Mouse (Mus musculus): Measurements from ENCODE around the gene Nfkb2. TPM values are rescaled to one million over a fixed set of nuclear protein-coding genes. Genes with fewer than 3 reads are reported as not detected.
A peak's percentile ranks its signal among the peaks of the same experiment; 100 is the strongest.

Nfkb2 gene
- polyA plus RNA-seq, 1 experiment from 2014 or later = 4.2 TPM

GRCm38 (mm10) chr19:46318031-46318471, 13.9 kb downstream of the Nfkb2 start:
- peak overlapping the region; percentile 34 for H3K4me3 ChIP-seq (ENCODE audit: low read depth, low read length)
- no peak overlapping the region for H3K27ac ChIP-seq (ENCODE audit: low read depth, low read length)
- H3K4me2 ChIP-seq (ENCODE audit: low read depth, low read length, severe bottlenecking) = peak overlapping the region; percentile 48; the same call in 1 of the 2 replicates
- H3K9me3 ChIP-seq (ENCODE audit: control insufficient read depth, low read length) = no peaks in the 10 kb centered on the region
- no peak overlapping the region for H3K9ac ChIP-seq (ENCODE audit: low read length)
- peaks cover 76% of the 10 kb centered on the region for H3K27me3 ChIP-seq (ENCODE audit: control insufficient read depth, insufficient read depth, low read length)
- H3K4me1 ChIP-seq (replicated peaks; ENCODE audit: control insufficient read depth, insufficient read depth, low read length) = peaks cover 27% of the 10 kb centered on the region
- no peaks in the 10 kb centered on the region for H3K36me3 ChIP-seq (ENCODE audit: control insufficient read depth, insufficient read depth, low read length)
- DNase-seq (ENCODE audit: low spot score) = peak; percentile 50
- no peak for ATAC-seq (replicated peaks; ENCODE audit: low FRiP score)
- 2% methylated on average over 37 of the region's 42 CpGs for WGBS

GRCm38 (mm10) chr19:46318586-46319378, 14.7 kb downstream of the Nfkb2 start:
- Histone ChIP-seq H3K4me2 (ENCODE audit: low read depth, low read length, severe bottlenecking) (0 out of 2 replicates have a peak overlapping the region, but pooled peaks have one; percentile 18), H3K27ac (ENCODE audit: low read depth, low read length) (no peak overlapping the region)

GRCm38 (mm10) chr19:46320076-46320785, 16.1 kb downstream of the Nfkb2 start:
- no peaks in the 10 kb centered on the region for H3K9me3 ChIP-seq (ENCODE audit: control insufficient read depth, low read length)
- peaks cover 64% of the 10 kb centered on the region for H3K27me3 ChIP-seq (ENCODE audit: control insufficient read depth, insufficient read depth, low read length)
- H3K9ac ChIP-seq (ENCODE audit: low read length) = no peak overlapping the region
- H3K4me2 ChIP-seq (ENCODE audit: low read depth, low read length, severe bottlenecking) = no peak overlapping the region
- no peaks in the 10 kb centered on the region for H3K36me3 ChIP-seq (ENCODE audit: control insufficient read depth, insufficient read depth, low read length)
- 81% methylated on average over 8 of the region's 8 CpGs for WGBS
- ATAC-seq (replicated peaks; ENCODE audit: low FRiP score) (no peak), DNase-seq (ENCODE audit: low spot score) (peak; percentile 48)
- H3K27ac ChIP-seq (ENCODE audit: low read depth, low read length) = no peak overlapping the region
- H3K4me3 ChIP-seq (ENCODE audit: low read depth, low read length) = no peak overlapping the region
- H3K4me1 ChIP-seq (replicated peaks; ENCODE audit: control insufficient read depth, insufficient read depth, low read length) = peaks cover 27% of the 10 kb centered on the region

More at GRCm38 (mm10) chr19:46318586-46319378, 14.7 kb downstream of the Nfkb2 start:
- Histone ChIP-seq H3K9me3 (ENCODE audit: control insufficient read depth, low read length) (no peaks in the 10 kb centered on the region), H3K4me3 (ENCODE audit: low read depth, low read length) (no peak overlapping the region), H3K9ac (ENCODE audit: low read length) (no peak overlapping the region), H3K27me3 (ENCODE audit: control insufficient read depth, insufficient read depth, low read length) (peaks cover 71% of the 10 kb centered on the region), H3K4me1 (replicated peaks; ENCODE audit: control insufficient read depth, insufficient read depth, low read length) (peaks cover 27% of the 10 kb centered on the region), H3K36me3 (ENCODE audit: control insufficient read depth, insufficient read depth, low read length) (no peaks in the 10 kb centered on the region)
- WGBS = 10% methylated on average over 16 of the region's 16 CpGs
- DNase-seq (ENCODE audit: low spot score) = peak; percentile 74
- ATAC-seq (replicated peaks; ENCODE audit: low FRiP score) = no peak

- WGBS = 24% methylated on average over 6 of the region's 6 CpGs
- Histone ChIP-seq H3K4me2 (ENCODE audit: low read depth, low read length, severe bottlenecking) (peak overlapping the region; percentile 36), H3K27me3 (ENCODE audit: control insufficient read depth, insufficient read depth, low read length) (peaks cover 57% of the 10 kb centered on the region), H3K27ac (ENCODE audit: low read depth, low read length) (0 out of 2 replicates have a peak overlapping the region, but pooled peaks have one; percentile 62), H3K9ac (ENCODE audit: low read length) (no peak overlapping the region; the same call in 1 of the 2 replicates), H3K9me3 (ENCODE audit: control insufficient read depth, low read length) (no peaks in the 10 kb centered on the region), H3K4me1 (replicated peaks; ENCODE audit: control insufficient read depth, insufficient read depth, low read length) (peaks cover 30% of the 10 kb centered on the region), H3K36me3 (ENCODE audit: control insufficient read depth, insufficient read depth, low read length) (no peaks in the 10 kb centered on the region), H3K4me3 (ENCODE audit: low read depth, low read length) (no peak overlapping the region)
- peak; percentile 81 for ATAC-seq (replicated peaks; ENCODE audit: low FRiP score)
- peak; percentile 78 for DNase-seq (ENCODE audit: low spot score)
Measured at GRCm38 (mm10) chr19:46321101-46321943, 17.2 kb downstream of the Nfkb2 start.

GRCm38 (mm10) chr19:46322144-46322995, 18.2 kb downstream of the Nfkb2 start:
- peak overlapping the region; percentile 36 for H3K4me2 ChIP-seq (ENCODE audit: low read depth, low read length, severe bottlenecking)
- H3K4me3 ChIP-seq (ENCODE audit: low read depth, low read length) = no peak overlapping the region
- H3K36me3 ChIP-seq (ENCODE audit: control insufficient read depth, insufficient read depth, low read length) = no peaks in the 10 kb centered on the region
- peak overlapping the region; percentile 62; the same call in 1 of the 2 replicates for H3K27ac ChIP-seq (ENCODE audit: low read depth, low read length)
- DNase-seq (ENCODE audit: low spot score) (no peak), ATAC-seq (replicated peaks; ENCODE audit: low FRiP score) (no peak)
- H3K27me3 ChIP-seq (ENCODE audit: control insufficient read depth, insufficient read depth, low read length) = peaks cover 49% of the 10 kb centered on the region
- peaks cover 35% of the 10 kb centered on the region for H3K4me1 ChIP-seq (replicated peaks; ENCODE audit: control insufficient read depth, insufficient read depth, low read length)
- H3K9ac ChIP-seq (ENCODE audit: low read length) = peak overlapping the region; percentile 32
- no peaks in the 10 kb centered on the region for H3K9me3 ChIP-seq (ENCODE audit: control insufficient read depth, low read length)
- WGBS = 54% methylated on average over 11 of the region's 11 CpGs

- no peaks in the 10 kb centered on the region for H3K9me3 ChIP-seq (ENCODE audit: control insufficient read depth, low read length)
- peak overlapping the region; percentile 32 for H3K9ac ChIP-seq (ENCODE audit: low read length)
- DNase-seq (ENCODE audit: low spot score) (no peak), ATAC-seq (replicated peaks; ENCODE audit: low FRiP score) (no peak)
- no peak overlapping the region for H3K27ac ChIP-seq (ENCODE audit: low read depth, low read length)
- peaks cover 42% of the 10 kb centered on the region for H3K27me3 ChIP-seq (ENCODE audit: control insufficient read depth, insufficient read depth, low read length)
- 83% methylated on average over 13 of the region's 13 CpGs for WGBS
- H3K36me3 ChIP-seq (ENCODE audit: control insufficient read depth, insufficient read depth, low read length) = no peaks in the 10 kb centered on the region
- peaks cover 28% of the 10 kb centered on the region for H3K4me1 ChIP-seq (replicated peaks; ENCODE audit: control insufficient read depth, insufficient read depth, low read length)
- H3K4me2 ChIP-seq (ENCODE audit: low read depth, low read length, severe bottlenecking) = no peak overlapping the region
- no peak overlapping the region for H3K4me3 ChIP-seq (ENCODE audit: low read depth, low read length)
Measured at GRCm38 (mm10) chr19:46322996-46323572, 19.0 kb downstream of the Nfkb2 start.

- Histone ChIP-seq H3K27me3 (ENCODE audit: control insufficient read depth, insufficient read depth, low read length) (peaks cover 36% of the 10 kb centered on the region), H3K4me2 (ENCODE audit: low read depth, low read length, severe bottlenecking) (no peak overlapping the region), H3K4me1 (replicated peaks; ENCODE audit: control insufficient read depth, insufficient read depth, low read length) (peaks cover 25% of the 10 kb centered on the region), H3K9me3 (ENCODE audit: control insufficient read depth, low read length) (no peaks in the 10 kb centered on the region), H3K27ac (ENCODE audit: low read depth, low read length) (no peak overlapping the region), H3K36me3 (ENCODE audit: control insufficient read depth, insufficient read depth, low read length) (no peaks in the 10 kb centered on the region), H3K4me3 (ENCODE audit: low read depth, low read length) (no peak overlapping the region), H3K9ac (ENCODE audit: low read length) (no peak overlapping the region)
- ATAC-seq (replicated peaks; ENCODE audit: low FRiP score) (no peak), DNase-seq (ENCODE audit: low spot score) (no peak)
- WGBS = 83% methylated on average over 5 of the region's 5 CpGs
Measured at GRCm38 (mm10) chr19:46323716-46324115, 19.6 kb downstream of the Nfkb2 start.
